In genomic region chr4:132210325-132210724, GRCm38 (mm10) we compare ENCODE assay signal across 8 mouse cellular contexts. TPM values are rescaled to one million over a fixed set of nuclear protein-coding genes. Genes with fewer than 3 reads are reported as not detected.
DNase-seq lines count a peak whose midpoint lies in the region; ATAC-seq lines count a peak whose summit lies in the region.

No protein-coding gene starts in this region.

- intact Hi-C loops in left cerebral cortex, postnatal 14 days (cut with DNase I): no loop called here

- H3K9me3 ChIP-seq in lung, embryonic 15.5 days: no peaks in the 10 kb centered on the region
- H3K9me3 ChIP-seq in embryonic facial prominence, embryonic 14.5 days (ENCODE audit: control insufficient read depth, low read length): no peaks in the 10 kb centered on the region
- H3K9me3 ChIP-seq in limb, embryonic 11.5 days (ENCODE audit: control insufficient read depth, low read length): no peaks in the 10 kb centered on the region
- H3K9me3 ChIP-seq in neural tube, embryonic 15.5 days (replicated peaks): no peaks in the 10 kb centered on the region

- no peak overlapping the region for H3K27ac ChIP-seq in lung, embryonic 15.5 days
- H3K27ac ChIP-seq in embryonic facial prominence, embryonic 14.5 days (replicated peaks; ENCODE audit: low read depth, low read length): no peak overlapping the region
- no peak overlapping the region for H3K27ac ChIP-seq in limb, embryonic 11.5 days (replicated peaks; ENCODE audit: low read depth, low read length)
- no peak overlapping the region for H3K27ac ChIP-seq in neural tube, embryonic 15.5 days (replicated peaks)

- H3K36me3 ChIP-seq in lung, embryonic 15.5 days: peaks cover 30% of the 10 kb centered on the region
- H3K36me3 ChIP-seq in embryonic facial prominence, embryonic 14.5 days (ENCODE audit: control insufficient read depth, insufficient read depth, low read length): peaks cover 46% of the 10 kb centered on the region
- peaks cover 12% of the 10 kb centered on the region for H3K36me3 ChIP-seq in limb, embryonic 11.5 days (ENCODE audit: control insufficient read depth, insufficient read depth, low read length)
- H3K36me3 ChIP-seq in neural tube, embryonic 15.5 days: peaks cover 27% of the 10 kb centered on the region

- H3K4me3 ChIP-seq in lung, embryonic 15.5 days: peak overlapping the region; percentile 95
- H3K4me3 ChIP-seq in embryonic facial prominence, embryonic 14.5 days (ENCODE audit: low read depth, low read length): peak overlapping the region; percentile 98
- H3K4me3 ChIP-seq in limb, embryonic 11.5 days (ENCODE audit: low read depth, low read length): peak overlapping the region; percentile 100
- peak overlapping the region; percentile 97 for H3K4me3 ChIP-seq in neural tube, embryonic 15.5 days (replicated peaks)

- 15% methylated on average over 2 of the region's 2 CpGs for WGBS in lung, embryonic 15.5 days
- 51% methylated on average over 2 of the region's 2 CpGs for WGBS in embryonic facial prominence, embryonic 14.5 days
- WGBS in limb, embryonic 11.5 days: 52% methylated on average over 2 of the region's 2 CpGs
- WGBS in neural tube, embryonic 15.5 days: 40% methylated on average over 2 of the region's 2 CpGs

- H3K4me1 ChIP-seq in lung, embryonic 15.5 days: peaks cover 24% of the 10 kb centered on the region
- H3K4me1 ChIP-seq in embryonic facial prominence, embryonic 14.5 days (ENCODE audit: control insufficient read depth, insufficient read depth, low read length): peaks cover 14% of the 10 kb centered on the region; the same call in 1 of the 2 replicates
- H3K4me1 ChIP-seq in limb, embryonic 11.5 days (ENCODE audit: control insufficient read depth, insufficient read depth, low read length): peaks cover 7% of the 10 kb centered on the region
- H3K4me1 ChIP-seq in neural tube, embryonic 15.5 days: peaks cover 24% of the 10 kb centered on the region

- H3K27me3 ChIP-seq in lung, embryonic 15.5 days: no peaks in the 10 kb centered on the region
- no peaks in the 10 kb centered on the region for H3K27me3 ChIP-seq in embryonic facial prominence, embryonic 14.5 days (replicated peaks; ENCODE audit: control insufficient read depth, insufficient read depth, low read length)
- no peaks in the 10 kb centered on the region for H3K27me3 ChIP-seq in limb, embryonic 11.5 days (ENCODE audit: control insufficient read depth, insufficient read depth, low read length)
- no peaks in the 10 kb centered on the region for H3K27me3 ChIP-seq in neural tube, embryonic 15.5 days (replicated peaks)

- no peak for ATAC-seq in lung, embryonic 15.5 days (ENCODE audit: borderline replicate concordance, extremely low read depth, low FRiP score, low TSS enrichment)
- ATAC-seq in embryonic facial prominence, embryonic 14.5 days (ENCODE audit: low read depth): no peak
- no peak for ATAC-seq in limb, embryonic 11.5 days (ENCODE audit: insufficient number of reproducible peaks, low FRiP score, low TSS enrichment, low read depth)
- ATAC-seq in neural tube, embryonic 15.5 days (ENCODE audit: low FRiP score): no peak

- no peak for DNase-seq in lung, adult 18-20 months
- peak; percentile 12 for DNase-seq in embryonic facial prominence, embryonic 14.5 days (ENCODE audit: low spot score)
- no peak for DNase-seq in limb, embryonic 11.5 days (ENCODE audit: low spot score)
- no peak for DNase-seq in layer of hippocampus, adult 9-10 months (ENCODE audit: low spot score)
- DNase-seq in cerebellum, adult 9-11 months: no peak
- DNase-seq in left cerebral cortex, postnatal 14 days (ENCODE audit: low spot score in 2 of 2): no peak

- H3K9ac ChIP-seq in lung, embryonic 15.5 days: peak overlapping the region; percentile 98
- peak overlapping the region; percentile 99 for H3K9ac ChIP-seq in embryonic facial prominence, embryonic 14.5 days (ENCODE audit: low read depth, low read length)
- H3K9ac ChIP-seq in limb, embryonic 11.5 days (ENCODE audit: low read length): peak overlapping the region; percentile 100
- peak overlapping the region; percentile 96 for H3K9ac ChIP-seq in neural tube, embryonic 15.5 days (replicated peaks)

- peak overlapping the region; percentile 71 for H3K4me2 ChIP-seq in lung, embryonic 15.5 days
- H3K4me2 ChIP-seq in embryonic facial prominence, embryonic 14.5 days (ENCODE audit: low read depth, low read length): peak overlapping the region; percentile 55
- H3K4me2 ChIP-seq in limb, embryonic 11.5 days (ENCODE audit: low read depth, severe bottlenecking): peak overlapping the region; percentile 89
- peak overlapping the region; percentile 83 for H3K4me2 ChIP-seq in neural tube, embryonic 15.5 days

RNA-seq across cellular contexts. Expression of gene Ythdf2, which starts 1.8 kb away (rescaled TPM):
- polyA plus RNA-seq in lung, embryonic 15.5 days (2015; fragmentation: Nextera tagmentation; extraction: Ambion mirVana): 105 and 109 TPM in 2 replicates
- 98.5 and 102 TPM in 2 replicates for polyA plus RNA-seq in embryonic facial prominence, embryonic 14.5 days (2014; fragmentation: Nextera tagmentation; extraction: Ambion mirVana)
- 162 and 179 TPM in 2 replicates for polyA plus RNA-seq in limb, embryonic 11.5 days (2014; fragmentation: Nextera tagmentation; extraction: Ambion mirVana)
- polyA plus RNA-seq in neural tube, embryonic 15.5 days (2015; fragmentation: Nextera tagmentation; extraction: Ambion mirVana): 97.4 and 104 TPM in 2 replicates
- total RNA-seq in left cerebral cortex, postnatal 14 days (2021): 10 to 100 TPM; 40.8 to 44.5 TPM

RNA-seq across cellular contexts. Expression of gene Gmeb1, which starts 51.1 kb away (rescaled TPM):
- polyA plus RNA-seq in lung, embryonic 15.5 days (2015; fragmentation: Nextera tagmentation; extraction: Ambion mirVana): 35.4 and 38.1 TPM in 2 replicates
- 24.7 and 28.7 TPM in 2 replicates for polyA plus RNA-seq in embryonic facial prominence, embryonic 14.5 days (2014; fragmentation: Nextera tagmentation; extraction: Ambion mirVana)
- 43.9 and 48.3 TPM in 2 replicates for polyA plus RNA-seq in limb, embryonic 11.5 days (2014; fragmentation: Nextera tagmentation; extraction: Ambion mirVana)
- polyA plus RNA-seq in neural tube, embryonic 15.5 days (2015; fragmentation: Nextera tagmentation; extraction: Ambion mirVana): 37.7 and 39.0 TPM in 2 replicates
- 10 to 100 TPM; 25.1 to 25.9 TPM for total RNA-seq in left cerebral cortex, postnatal 14 days (2021)
